Mouse (Mus musculus) right cerebral cortex, postnatal 10 days (tissue): ENCODE results near the gene Phf5a.

ENCODE experiments used
- DNase-seq, 2 experiments: peaks; one replicate each; pipeline ENCODE4 v3.0.0; 2021; ENCODE audit warnings: low spot score in 2 of 2

Gene Phf5a

DNA sequence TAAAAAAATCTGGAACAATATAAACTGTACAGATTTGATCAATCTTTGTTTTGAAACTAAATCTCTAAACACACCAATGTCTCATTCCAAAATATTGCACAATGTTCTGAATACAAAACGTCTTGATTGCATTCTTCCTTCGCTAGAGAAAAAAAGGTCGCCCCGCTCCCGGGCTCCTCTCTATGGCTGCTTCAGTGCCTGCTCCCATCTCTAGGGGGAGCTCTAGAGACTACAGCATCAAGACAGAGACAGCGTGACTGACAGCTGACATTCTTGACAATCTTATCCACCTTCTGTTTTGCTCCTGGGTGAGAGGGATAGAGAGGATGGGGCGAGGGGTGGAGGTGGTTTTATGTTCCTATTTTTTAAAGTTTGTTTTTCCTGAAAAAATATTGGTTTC, 23.4 kb downstream of the Phf5a start:
- peak in 1 of 2 experiments; percentile 63 for DNase-seq

GRCm38 (mm10) chr15:81847861-81848260, 23.9 kb downstream of the Phf5a start:
- no peak for DNase-seq

DNA sequence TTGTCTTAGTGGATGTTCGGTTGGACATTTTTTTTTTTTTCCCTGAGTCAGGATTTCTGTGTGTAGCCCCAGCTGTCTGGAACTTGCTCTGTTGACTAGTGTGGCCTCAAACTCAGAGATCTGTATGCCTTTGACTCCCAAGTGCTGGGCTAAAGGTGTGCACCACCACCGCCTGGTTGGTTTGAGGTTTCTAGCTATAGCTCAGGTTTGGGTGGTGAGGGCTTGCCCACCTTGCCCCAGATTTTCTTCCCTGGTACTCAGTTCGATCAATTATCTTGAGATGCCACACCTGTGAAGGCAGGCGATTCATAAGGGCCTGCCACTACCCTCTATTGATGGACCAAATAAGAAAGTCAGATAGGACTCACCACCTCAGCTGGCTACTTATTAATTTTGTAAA, 24.6 kb downstream of the Phf5a start:
- no peak for DNase-seq

DNA sequence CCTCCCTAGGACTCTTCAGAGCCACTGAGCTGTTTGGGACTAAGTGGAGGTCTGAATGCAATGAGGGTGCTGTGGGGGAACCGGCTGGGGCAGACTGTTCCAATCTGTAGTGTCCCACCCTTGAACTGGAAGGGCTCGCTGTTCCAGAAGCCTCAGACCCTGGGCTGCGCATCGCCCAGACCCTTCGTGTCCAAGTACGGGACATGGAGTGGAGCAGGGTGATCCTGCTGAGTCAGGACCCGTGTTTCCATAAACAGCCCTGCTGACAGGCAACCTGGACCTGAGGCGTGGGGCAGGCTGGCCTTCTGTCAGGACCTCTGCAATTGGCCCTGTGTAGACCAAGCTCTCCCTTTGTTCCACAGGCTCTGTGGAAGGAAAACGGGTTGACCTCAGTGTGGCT, 25.0 kb downstream of the Phf5a start:
- no peak for DNase-seq

DNA sequence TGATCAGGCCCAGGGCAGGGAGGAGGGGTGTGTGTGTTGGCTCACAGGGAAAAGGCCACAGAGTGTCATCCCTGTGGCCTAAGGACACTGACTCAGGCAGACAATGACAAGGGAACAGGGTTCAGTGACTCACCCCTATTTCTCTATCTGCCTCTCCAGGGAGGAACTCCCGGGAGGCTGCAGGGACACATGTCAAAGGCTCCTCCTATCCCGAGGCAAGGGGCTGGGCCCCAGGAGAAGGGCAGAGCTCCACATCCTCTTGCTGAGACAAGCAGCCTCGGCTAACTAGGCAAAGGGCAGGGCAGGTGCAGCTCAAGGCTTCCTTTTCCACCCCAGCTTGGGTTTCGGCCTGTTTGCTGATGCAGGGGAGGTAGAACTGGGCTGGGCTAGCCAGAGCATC, 26.0 kb downstream of the Phf5a start:
- DNase-seq, result no peak

GRCm38 (mm10) chr15:81845033-81845625, 26.6 kb downstream of the Phf5a start:
- DNase-seq, result no peak

GRCm38 (mm10) chr15:81842275-81842674, 29.4 kb downstream of the Phf5a start:
- no peak for DNase-seq

GRCm38 (mm10) chr15:81840306-81840705, 31.4 kb downstream of the Phf5a start:
- DNase-seq, result no peak

DNA sequence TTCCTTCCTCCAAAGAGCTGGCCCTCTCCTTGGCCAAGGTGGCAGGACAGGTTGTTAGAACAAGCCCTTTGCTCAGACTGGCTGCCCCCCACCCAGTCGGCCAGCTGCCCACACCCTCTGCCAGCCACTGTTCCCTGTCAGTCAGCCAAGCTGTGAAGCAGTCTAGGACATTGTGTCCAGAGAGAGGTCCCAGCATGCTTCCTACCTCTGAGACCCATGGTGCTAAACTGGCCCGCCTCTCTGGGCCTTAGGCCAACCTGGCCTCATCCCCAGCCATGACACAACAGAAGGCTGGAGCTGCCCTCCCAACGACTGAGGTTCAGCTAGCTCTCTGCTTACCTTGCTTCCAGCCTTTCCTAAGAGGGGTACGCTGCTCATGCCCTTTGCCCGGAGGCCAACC, 32.1 kb downstream of the Phf5a start:
- DNase-seq, result peak; percentile 85 to 86

- no peak for DNase-seq
Measured at GRCm38 (mm10) chr15:81838554-81839235, 33.0 kb downstream of the Phf5a start.

GRCm38 (mm10) chr15:81836966-81837920, 34.5 kb downstream of the Phf5a start:
- no peak for DNase-seq

DNA sequence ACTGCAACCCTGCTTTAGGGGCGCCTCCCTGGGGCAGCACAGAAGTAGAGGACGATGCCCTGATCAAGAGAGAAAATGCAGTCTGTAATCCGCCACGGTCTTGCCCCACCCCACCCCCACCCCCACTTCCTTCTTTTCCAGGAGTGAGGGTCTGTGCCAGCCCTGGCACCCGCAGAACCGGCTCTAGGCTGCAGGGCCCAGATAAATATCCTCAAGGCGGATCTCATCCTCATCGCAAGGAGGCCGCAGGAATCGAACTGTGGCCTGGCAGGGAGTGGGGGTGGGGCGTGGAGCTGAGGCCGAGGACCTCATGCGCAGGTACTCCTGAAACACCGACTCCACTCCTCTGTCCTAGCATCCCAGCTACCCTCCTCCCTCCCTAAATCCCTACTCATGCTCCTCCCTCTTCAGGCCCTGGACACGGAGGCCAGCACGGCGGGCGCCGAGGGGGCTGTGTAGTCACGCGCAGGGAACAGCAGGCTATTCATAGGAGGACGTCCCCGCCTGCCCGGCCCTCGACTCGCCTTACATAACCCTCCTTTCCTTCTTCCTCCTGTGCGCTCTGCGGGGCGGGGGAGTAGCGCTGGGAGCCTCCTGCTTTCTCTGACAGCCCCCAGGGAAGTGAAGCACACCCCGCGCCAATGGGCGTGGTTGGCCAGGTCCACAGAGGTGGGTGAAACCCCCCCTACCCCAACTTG, 35.4 kb downstream of the Phf5a start:
- DNase-seq, result peak; percentile 90 to 92

DNA sequence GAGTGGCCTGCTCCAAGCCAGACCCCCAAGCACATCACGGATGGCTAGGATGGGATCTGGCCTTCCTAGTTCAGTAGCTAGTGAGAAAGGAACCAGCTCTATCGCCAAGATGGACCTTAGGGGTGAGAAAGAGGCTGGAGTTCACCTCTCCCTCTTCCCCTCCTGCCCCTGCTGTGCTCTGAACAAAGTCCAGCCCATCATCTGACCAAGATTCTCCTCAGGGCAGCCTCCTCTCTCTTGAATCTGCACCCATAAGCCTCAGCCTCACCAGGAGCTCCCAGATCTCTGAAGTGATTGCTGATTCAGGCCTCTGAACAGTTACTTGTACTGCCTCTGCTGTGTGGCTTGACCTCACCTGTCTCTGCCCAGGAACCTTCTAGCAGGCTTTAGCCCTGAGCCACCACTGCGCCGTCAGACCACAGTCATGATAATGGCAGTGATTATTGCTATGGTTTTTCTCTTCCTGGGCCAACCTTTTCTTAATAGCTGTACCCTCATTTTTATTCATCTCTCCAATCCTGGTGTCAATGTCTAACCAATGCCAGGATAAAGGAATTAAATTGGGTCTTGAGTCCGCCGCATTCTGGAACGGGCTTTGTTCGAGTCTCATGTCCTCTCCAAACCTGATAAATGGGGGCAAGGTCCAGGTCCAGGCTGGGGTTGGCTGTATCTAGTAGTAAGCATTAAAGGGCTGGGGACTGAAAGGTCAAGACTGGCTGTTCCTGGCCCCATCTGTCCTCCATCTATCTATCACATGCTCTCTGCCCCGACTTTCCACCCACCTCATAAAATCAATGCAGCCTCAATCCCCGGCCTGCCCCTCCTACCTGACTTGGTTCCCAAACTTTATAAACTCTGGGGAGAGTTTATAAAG, 36.5 kb downstream of the Phf5a start:
- no peak for DNase-seq

DNA sequence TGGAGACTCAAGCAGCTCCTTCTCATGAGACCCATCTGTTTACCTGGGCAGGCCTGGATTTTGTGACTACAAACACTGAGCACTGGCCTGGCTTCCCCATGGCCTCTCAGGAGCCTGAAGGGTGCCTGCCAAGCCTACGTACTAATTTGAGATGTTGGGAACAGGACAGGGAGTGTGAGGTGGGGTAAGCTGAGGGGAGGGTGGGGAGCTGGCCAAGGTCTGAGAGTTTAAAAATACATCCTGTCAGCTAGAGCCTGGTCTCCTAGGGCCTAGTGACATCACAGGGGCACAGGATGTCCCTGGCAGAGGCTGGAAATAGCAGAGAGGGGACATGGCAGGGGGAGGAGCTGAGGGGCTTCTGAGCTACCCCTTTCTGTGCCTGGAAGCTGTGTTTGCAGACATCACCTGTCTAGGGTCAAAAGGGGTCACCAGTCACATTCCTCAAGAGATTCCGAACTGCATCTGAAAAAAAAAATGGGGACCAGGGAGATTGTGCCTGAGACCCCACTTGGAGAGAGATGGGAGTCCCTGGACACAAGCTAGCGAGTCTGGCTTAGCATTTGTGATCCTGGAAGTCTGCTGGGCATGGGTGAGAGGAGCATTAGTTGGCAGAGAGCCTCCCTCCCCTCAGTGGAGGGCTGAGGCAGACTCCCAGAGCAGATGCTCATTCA, 37.4 kb downstream of the Phf5a start:
- DNase-seq, result no peak

DNA sequence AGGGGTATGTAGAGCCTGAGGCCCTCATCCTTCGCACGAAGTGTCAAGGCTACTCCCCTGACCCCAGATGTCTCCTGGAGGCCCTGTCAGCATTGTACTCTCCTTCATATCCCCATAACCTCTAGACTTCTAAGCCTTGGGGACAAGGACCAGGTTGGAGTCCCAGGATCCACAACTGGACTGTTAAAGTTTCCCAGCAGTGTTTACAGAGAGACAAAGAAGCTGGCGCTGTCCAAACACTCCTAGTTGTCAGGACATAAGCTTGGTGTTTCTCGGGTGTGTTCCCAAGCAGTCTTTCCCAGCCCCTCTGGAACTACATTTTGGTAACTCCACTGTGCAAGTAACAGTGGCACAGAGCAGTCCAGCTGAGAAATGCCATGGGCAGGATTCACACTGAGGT, 38.2 kb downstream of the Phf5a start:
- no peak for DNase-seq

DNA sequence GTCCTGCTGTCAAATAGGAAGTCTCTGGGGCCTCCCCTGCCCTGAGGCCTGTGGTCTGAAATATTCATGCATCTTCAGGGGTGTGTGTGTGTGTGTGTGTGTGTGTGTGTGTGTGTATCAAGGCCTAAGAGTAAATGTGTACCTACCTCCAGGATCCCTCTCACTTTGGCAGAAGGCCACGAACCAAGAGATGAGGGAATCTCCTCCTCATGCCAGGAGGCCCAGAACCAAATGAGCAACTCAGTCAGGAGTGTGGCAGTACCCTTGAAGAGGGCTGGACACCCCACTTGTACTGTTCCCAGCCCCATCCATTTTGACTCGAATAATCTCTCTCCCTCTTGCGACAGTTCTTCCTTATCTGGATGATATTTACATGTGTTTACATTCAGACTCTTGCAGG, 39.5 kb downstream of the Phf5a start:
- no peak for DNase-seq

DNA sequence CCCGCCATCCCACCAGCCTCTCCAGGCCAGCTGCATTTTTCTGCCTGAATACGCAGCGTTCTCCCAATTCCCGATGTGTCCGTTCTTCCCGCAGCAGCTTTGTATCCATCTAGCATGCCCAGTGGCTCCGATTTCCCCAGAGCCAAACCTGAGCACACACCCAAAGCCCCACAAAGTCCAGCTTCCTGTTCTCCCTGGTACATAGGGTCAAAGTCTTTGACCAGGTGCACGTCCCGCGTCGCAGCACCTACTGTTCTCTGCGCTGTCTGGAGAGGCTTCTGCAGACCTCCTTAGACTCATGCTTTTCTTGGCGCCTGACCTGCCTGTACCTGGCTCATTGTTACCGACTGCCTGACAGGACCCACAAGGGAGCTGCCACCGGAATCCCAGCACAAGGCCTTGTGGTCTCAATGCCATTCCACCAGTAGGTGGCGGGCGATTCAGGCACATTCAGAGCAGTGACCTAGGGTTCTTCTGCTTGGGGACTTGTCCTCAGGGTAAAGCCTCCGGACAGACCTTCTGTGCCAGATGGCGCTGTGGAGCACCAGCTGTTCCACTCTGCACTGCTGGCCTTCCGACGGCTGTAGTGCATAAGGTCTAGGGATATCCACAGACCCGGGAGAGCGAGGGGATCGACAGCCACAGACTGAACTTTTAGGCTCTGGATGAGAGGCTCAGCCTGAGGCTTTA, 40.4 kb downstream of the Phf5a start:
- DNase-seq, result peak; percentile 90 to 92

DNA sequence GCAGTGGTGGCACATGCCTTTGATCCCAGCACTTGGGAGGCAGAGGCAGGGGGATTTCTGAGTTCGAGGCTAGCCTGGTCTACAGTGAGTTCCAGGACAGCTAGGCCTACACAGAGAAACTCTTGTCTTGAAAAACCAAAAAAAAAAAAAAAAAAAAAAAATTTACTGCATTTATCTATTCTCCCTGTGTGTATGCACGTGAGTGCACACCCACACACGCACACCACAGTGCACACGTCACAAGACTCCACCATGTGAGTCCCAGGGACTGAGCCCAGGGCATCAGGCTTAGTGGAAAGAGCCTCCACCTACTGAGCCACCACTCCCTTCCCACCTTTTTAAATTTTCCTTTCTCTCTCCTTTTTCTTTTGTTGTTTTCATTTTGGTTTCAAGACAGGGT, 41.2 kb downstream of the Phf5a start:
- DNase-seq, result no peak

DNA sequence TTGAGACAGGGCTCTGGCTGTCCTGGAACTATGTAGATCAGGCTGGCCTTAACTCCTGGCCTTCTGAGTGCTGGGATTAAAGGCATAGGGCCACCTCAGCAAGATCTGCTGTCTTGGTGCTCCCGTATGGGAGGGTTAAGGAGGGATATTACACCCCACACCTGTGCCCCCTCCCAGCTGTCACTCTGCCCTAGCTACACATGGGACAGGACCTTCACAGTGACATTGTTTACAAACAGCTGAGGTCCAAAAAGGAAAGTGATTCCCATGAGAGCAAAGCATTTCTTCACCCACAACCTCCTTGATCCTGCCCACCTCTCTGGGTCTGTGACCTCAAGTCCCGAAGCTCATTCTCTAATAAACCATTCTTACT, 42.5 kb downstream of the Phf5a start:
- DNase-seq, result no peak
